In genomic region chr15:62457051-62457664, GRCm38 (mm10) we compare ENCODE assay signal across 16 mouse cellular contexts.
A peak's percentile ranks its signal among the peaks of the same experiment; 100 is the strongest.
DNase-seq lines count a peak whose midpoint lies in the region; ATAC-seq and TF ChIP-seq lines count a peak whose summit lies in the region.
"Had no signal": no experiment of that assay in that cellular context is flagged by ENCODE, and none has a peak within 500 bp of the region (broad histone marks: within the 10 kb centered on the region; RNA-seq: fewer than 3 reads in every experiment).

No protein-coding gene starts in this region.

- no peaks in the 10 kb centered on the region for H3K27me3 ChIP-seq in kidney, adult 2 months (replicated peaks; ENCODE audit: control insufficient read depth, insufficient read depth, low read length)
- H3K27me3 ChIP-seq in liver, embryonic 12.5 days (replicated peaks): no peaks in the 10 kb centered on the region
- H3K27me3 ChIP-seq in forebrain, embryonic 16.5 days (replicated peaks; ENCODE audit: control insufficient read depth, insufficient read depth, low read length): no peaks in the 10 kb centered on the region
- H3K27me3 ChIP-seq: limb, embryonic 13.5 days; midbrain, embryonic 12.5 days had no signal

- no peaks in the 10 kb centered on the region for H3K9me3 ChIP-seq in liver, embryonic 12.5 days (replicated peaks)
- H3K9me3 ChIP-seq in forebrain, embryonic 16.5 days (ENCODE audit: control insufficient read depth, low read length): no peaks in the 10 kb centered on the region
- H3K9me3 ChIP-seq: embryonic facial prominence, embryonic 10.5 days; limb, embryonic 13.5 days; midbrain, embryonic 12.5 days had no signal

- no peaks in the 10 kb centered on the region for H3K36me3 ChIP-seq in kidney, adult 2 months (ENCODE audit: control insufficient read depth, insufficient read depth, low read length)
- H3K36me3 ChIP-seq in liver, embryonic 12.5 days: no peaks in the 10 kb centered on the region
- H3K36me3 ChIP-seq in forebrain, embryonic 16.5 days (ENCODE audit: control insufficient read depth, insufficient read depth): no peaks in the 10 kb centered on the region
- H3K36me3 ChIP-seq: embryonic facial prominence, embryonic 10.5 days; limb, embryonic 13.5 days; midbrain, embryonic 12.5 days had no signal

- H3K4me1 ChIP-seq in kidney, adult 2 months (ENCODE audit: control insufficient read depth, insufficient read depth, low read length): peaks cover 9% of the 10 kb centered on the region; the same call in 1 of the 2 replicates
- 0 out of 2 replicates have a peak, but pooled peaks cover 6% of the 10 kb centered on the region for H3K4me1 ChIP-seq in liver, embryonic 12.5 days
- 0 out of 2 replicates have a peak, but pooled peaks cover 2% of the 10 kb centered on the region for H3K4me1 ChIP-seq in forebrain, embryonic 16.5 days (replicated peaks; ENCODE audit: control insufficient read depth, insufficient read depth, low read length)
- H3K4me1 ChIP-seq: limb, embryonic 13.5 days; midbrain, embryonic 12.5 days had no signal

- 0 out of 2 replicates have a peak, but pooled peaks have one; percentile 30 for ATAC-seq in liver, embryonic 12.5 days
- no peak for ATAC-seq in forebrain, embryonic 16.5 days

- DNase-seq in kidney, adult 2 months: peak; percentile 14
- no peak for DNase-seq in kidney, postnatal 36 days
- DNase-seq in CD8-positive naive resting alpha-beta T cell, adult 2 months (ENCODE audit: low read depth in 2 of 2, low spot score in 2 of 2): peak; percentile 15 to 18
- peak; percentile 68 for DNase-seq in thymus, postnatal 0 days (ENCODE audit: low spot score)
- no peak for DNase-seq in left cerebral cortex, adult 18-20 months (ENCODE audit: low spot score in 2 of 2)
- DNase-seq in right cerebral cortex, postnatal 25 days: no peak
- DNase-seq: adrenal gland, postnatal 36 days; cerebellum, postnatal 14 days; kidney, adult 8-10 months had no signal

- TF ChIP-seq CTCF in kidney, adult 2 months (conservative IDR thresholded peaks at IDR 0.05; ENCODE audit: insufficient read depth, insufficient read length, low read depth, low read length): no peak

- H3K4me2 ChIP-seq in liver, embryonic 12.5 days: no peak overlapping the region
- H3K4me2 ChIP-seq in forebrain, embryonic 16.5 days (ENCODE audit: low read length): no peak overlapping the region
- H3K4me2 ChIP-seq: hindbrain, embryonic 14.5 days; limb, embryonic 13.5 days; midbrain, embryonic 12.5 days had no signal

- no peak overlapping the region for H3K27ac ChIP-seq in kidney, adult 2 months (ENCODE audit: insufficient read depth, low read depth, low read length)
- no peak overlapping the region for H3K27ac ChIP-seq in liver, embryonic 12.5 days
- no peak overlapping the region for H3K27ac ChIP-seq in forebrain, embryonic 16.5 days (ENCODE audit: low read length)
- H3K27ac ChIP-seq: hindbrain, embryonic 14.5 days; left cerebral cortex, adult 2 months; limb, embryonic 13.5 days; midbrain, embryonic 12.5 days had no signal

- TF ChIP-seq POLR2A in kidney, adult 2 months (IDR thresholded peaks at IDR 0.05; ENCODE audit: low read depth, low read length): no peak

- no peak overlapping the region for H3K9ac ChIP-seq in liver, embryonic 12.5 days
- H3K9ac ChIP-seq in forebrain, embryonic 16.5 days (replicated peaks; ENCODE audit: low read depth, low read length): no peak overlapping the region
- H3K9ac ChIP-seq: hindbrain, embryonic 14.5 days; limb, embryonic 13.5 days; midbrain, embryonic 12.5 days had no signal

- no peak overlapping the region for H3K4me3 ChIP-seq in kidney, adult 2 months (ENCODE audit: insufficient read depth, low read depth, low read length)
- no peak overlapping the region for H3K4me3 ChIP-seq in liver, embryonic 12.5 days
- no peak overlapping the region for H3K4me3 ChIP-seq in forebrain, embryonic 16.5 days (replicated peaks; ENCODE audit: low read length)
- H3K4me3 ChIP-seq: embryonic facial prominence, embryonic 10.5 days; left cerebral cortex, adult 2 months; limb, embryonic 13.5 days; midbrain, embryonic 12.5 days had no signal

- WGBS in kidney, adult 2 months: 70% methylated on average over 4 of the region's 4 CpGs
- WGBS in liver, embryonic 12.5 days (ENCODE audit: insufficient replicate concordance): 74% methylated on average over 4 of the region's 4 CpGs
- 70% methylated on average over 4 of the region's 4 CpGs for WGBS in forebrain, embryonic 16.5 days

Comparison
In these comparisons a context has a peak if more than half of its experiments do, and no peak if none do; other contexts are left out.
1. DNase-seq: peak in kidney, adult 2 months (single experiment), CD8-positive naive resting alpha-beta T cell, adult 2 months (2 of 2) and thymus, postnatal 0 days (single experiment); none in kidney, postnatal 36 days (0 of 2), left cerebral cortex, adult 18-20 months (0 of 2) and right cerebral cortex, postnatal 25 days (single experiment).